Mouse (Mus musculus): ENCODE data around the gene S100a8. TPM values are rescaled to one million over a fixed set of nuclear protein-coding genes. Genes with fewer than 3 reads are reported as not detected.

The S100a8 gene
- total RNA-seq, 4 experiments from 2014 or later: 1.7 TPM; not detected in 3

GRCm38 (mm10) chr3:90678656-90679055 is 9.9 kb downstream of the S100a8 start:
- no peak for DNase-seq (ENCODE audit: low spot score in 2 of 2)

GRCm38 (mm10) chr3:90683929-90684328 is 15.2 kb downstream of the S100a8 start:
- DNase-seq (ENCODE audit: low spot score in 2 of 2): no peak

- no peak for DNase-seq (ENCODE audit: low spot score in 2 of 2)
These were observed 18.1 kb downstream of the S100a8 start for GRCm38 (mm10) chr3:90686835-90687234.

- DNase-seq (ENCODE audit: low spot score in 2 of 2): no peak
These were observed 24.7 kb downstream of the S100a8 start for GRCm38 (mm10) chr3:90693496-90693895.

GRCm38 (mm10) chr3:90695613-90696012 is 26.8 kb downstream of the S100a8 start, which contains the start of gene S100a9:
TSS of gene S100a9 (minus strand) at chr3:90695721.
- no peak for DNase-seq (ENCODE audit: low spot score in 2 of 2)

GRCm38 (mm10) chr3:90702244-90702643 is 33.5 kb downstream of the S100a8 start:
- DNase-seq (ENCODE audit: low spot score in 2 of 2): no peak

- DNase-seq (ENCODE audit: low spot score in 2 of 2): no peak
These were observed 39.9 kb downstream of the S100a8 start for GRCm38 (mm10) chr3:90708523-90709202.

GRCm38 (mm10) chr3:90709591-90710460 is 41.0 kb downstream of the S100a8 start:
- DNase-seq (ENCODE audit: low spot score in 2 of 2): peak; percentile 50 to 77

Other genes starting within 250 kb of the S100a8 start
- 10 to 100 TPM; 55.1 to 59.9 (median 59.0) TPM for gene Ints3, start 235.4 kb upstream of the S100a8 start, total RNA-seq (2022)
- 1 to 10 TPM; 4.2 to 6.0 (median 5.0) TPM for gene Npr1, start 203.1 kb upstream of the S100a8 start, total RNA-seq (2022)
- 10 to 100 TPM; 84.9 to 98.9 (median 93.3) TPM for gene Ilf2, start 192.9 kb upstream of the S100a8 start, total RNA-seq (2022)
- 10 to 100 TPM; 62.4 to 74.7 (median 67.1) TPM for gene Snapin, start 177.9 kb upstream of the S100a8 start, total RNA-seq (2022)
- gene Chtop, start 159.5 kb upstream of the S100a8 start, total RNA-seq (2022): 100 to 1,000 TPM; 162 to 170 (median 167) TPM
- gene S100a1, start 154.6 kb upstream of the S100a8 start, total RNA-seq (2022): 100 to 1,000 TPM; 122 to 162 (median 132) TPM
- 10 to 100 TPM; 17.1 to 26.1 (median 20.5) TPM for gene S100a13, start 154.5 kb upstream of the S100a8 start, total RNA-seq (2022)
- gene S100a14, start 142.1 kb upstream of the S100a8 start, total RNA-seq (2022): under 1 TPM in 1 of 4 experiments, not detected in 3; 0.63 TPM
- 100 to 1,000 TPM in 2 of 4 experiments, 10 to 100 TPM in 2; 85.4 to 115 (median 102) TPM for gene S100a16, start 131.7 kb upstream of the S100a8 start, total RNA-seq (2022)
- gene S100a3, start 108.4 kb upstream of the S100a8 start, total RNA-seq (2022): 1 to 10 TPM in 3 of 4 experiments, under 1 TPM in 1; 0.74 to 1.9 (median 1.5) TPM
- not detected for gene S100a2, start 78.7 kb upstream of the S100a8 start, total RNA-seq (2022)
- gene Gm42674, start 67.1 kb upstream of the S100a8 start, total RNA-seq (2022): not detected
- 1 to 10 TPM; 2.5 to 5.5 (median 4.9) TPM for gene S100a4, start 65.2 kb upstream of the S100a8 start, total RNA-seq (2022)
- gene S100a5, start 60.5 kb upstream of the S100a8 start, total RNA-seq (2022): 1 to 10 TPM in 1 of 4 experiments, not detected in 3; 1.1 TPM
- gene S100a6, start 56.1 kb upstream of the S100a8 start, total RNA-seq (2022): 10 to 100 TPM; 24.1 to 52.2 (median 38.7) TPM
- 1 to 10 TPM in 2 of 4 experiments, under 1 TPM in 2; 0.38 to 1.1 (median 0.91) TPM for gene S100a7a, start 15.0 kb upstream of the S100a8 start, total RNA-seq (2022)
- not detected for gene S100a9, start 26.7 kb downstream of the S100a8 start, total RNA-seq (2022)
- not detected for gene Pglyrp4, start 57.9 kb downstream of the S100a8 start, total RNA-seq (2022)
- not detected for gene Gm5849, start 108.9 kb downstream of the S100a8 start, total RNA-seq (2022)